Comparison of ENCODE assay signal across 12 mouse cellular contexts in the genomic region with DNA sequence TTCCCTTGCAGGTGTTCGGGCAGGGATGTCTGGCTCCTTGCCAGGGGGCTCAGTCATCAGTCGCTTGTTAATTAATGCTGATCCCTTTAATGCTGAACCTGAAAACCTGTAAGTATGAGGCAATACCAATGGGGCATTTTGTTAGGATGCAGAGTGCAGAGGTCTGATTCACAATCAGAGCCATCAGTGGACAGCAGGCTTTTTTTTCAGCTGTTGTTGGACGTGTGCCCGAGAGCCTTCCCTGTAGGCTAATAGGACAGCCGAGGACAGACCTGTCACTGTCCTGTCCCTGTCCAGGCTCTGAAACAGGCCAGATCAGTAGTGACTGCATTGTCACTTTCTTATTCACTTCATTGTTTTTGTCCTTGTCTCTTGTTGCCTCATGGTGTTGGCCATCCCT.
DNase-seq lines count a peak whose midpoint lies in the region; ATAC-seq and TF ChIP-seq lines count a peak whose summit lies in the region.
"Had no signal": no experiment of that assay in that cellular context is flagged by ENCODE, and none has a peak within 500 bp of the region (broad histone marks: within the 10 kb centered on the region; RNA-seq: fewer than 3 reads in every experiment).

No protein-coding gene starts in this region.

- no peak for TF ChIP-seq POLR2A in heart, adult 2 months (IDR thresholded peaks at IDR 0.05; ENCODE audit: insufficient read depth, low read depth, low read length)

- no peak for TF ChIP-seq CTCF in heart, adult 2 months (IDR thresholded peaks at IDR 0.05)

- H3K9me3 ChIP-seq in forebrain, embryonic 13.5 days (replicated peaks): no peaks in the 10 kb centered on the region
- no peaks in the 10 kb centered on the region for H3K9me3 ChIP-seq in forebrain, embryonic 15.5 days
- no peaks in the 10 kb centered on the region for H3K9me3 ChIP-seq in liver, embryonic 13.5 days (replicated peaks)
- no peaks in the 10 kb centered on the region for H3K9me3 ChIP-seq in liver, embryonic 12.5 days (replicated peaks)

- TF ChIP-seq EP300 in heart, adult 2 months (IDR thresholded peaks at IDR 0.05; ENCODE audit: insufficient read depth, low read depth, low read length): no peak

- no peak overlapping the region for H3K4me3 ChIP-seq in forebrain, embryonic 13.5 days
- H3K4me3 ChIP-seq in forebrain, embryonic 15.5 days: no peak overlapping the region
- no peak overlapping the region for H3K4me3 ChIP-seq in liver, embryonic 13.5 days (replicated peaks)
- H3K4me3 ChIP-seq in liver, embryonic 12.5 days: no peak overlapping the region
- no peak overlapping the region for H3K4me3 ChIP-seq in heart, adult 2 months
- H3K4me3 ChIP-seq: erythroblast, embryonic 14.5 days had no signal

- H3K79me2 ChIP-seq in heart, adult 2 months (replicated peaks; ENCODE audit: control insufficient read depth, insufficient read depth, low read length): no peaks in the 10 kb centered on the region

- 51% methylated on average over 5 of the region's 5 CpGs for WGBS in forebrain, embryonic 13.5 days
- 35% methylated on average over 5 of the region's 5 CpGs for WGBS in forebrain, embryonic 15.5 days
- 83% methylated on average over 5 of the region's 5 CpGs for WGBS in liver, embryonic 13.5 days (ENCODE audit: insufficient replicate concordance)
- 80% methylated on average over 5 of the region's 5 CpGs for WGBS in liver, embryonic 12.5 days (ENCODE audit: insufficient replicate concordance)
- WGBS in heart, adult 2 months: 54% methylated on average over 5 of the region's 5 CpGs

- intact Hi-C loops in heart, adult 2 months (cut with DNase I): no loop called here

- DNase-seq in liver, embryonic 13.5 days: no peak
- DNase-seq in adrenal gland, postnatal 36 days: peak; percentile 66 to 75
- peak; percentile 80 to 82 for DNase-seq in cerebellum, postnatal 36 days
- DNase-seq in heart, adult 2 months: no peak
- DNase-seq in urinary bladder, postnatal 10 days (ENCODE audit: low spot score): no peak
- DNase-seq: right cerebral cortex, postnatal 25 days had no signal

- no peak overlapping the region for H3K4me2 ChIP-seq in forebrain, embryonic 13.5 days
- no peak overlapping the region for H3K4me2 ChIP-seq in forebrain, embryonic 15.5 days (replicated peaks)
- H3K4me2 ChIP-seq in liver, embryonic 13.5 days: no peak overlapping the region
- no peak overlapping the region for H3K4me2 ChIP-seq in liver, embryonic 12.5 days

- ATAC-seq in forebrain, embryonic 13.5 days: 0 out of 2 replicates have a peak, but pooled peaks have one; percentile 19
- ATAC-seq in forebrain, embryonic 15.5 days (replicated peaks): no peak
- ATAC-seq in liver, embryonic 13.5 days (ENCODE audit: low read depth): 0 out of 2 replicates have a peak, but pooled peaks have one; percentile 30
- no peak for ATAC-seq in liver, embryonic 12.5 days
- ATAC-seq: activated CD4-positive, CD25-positive, alpha-beta regulatory T cell, adult 4 months had no signal

- H3K27me3 ChIP-seq in forebrain, embryonic 13.5 days: no peaks in the 10 kb centered on the region
- no peaks in the 10 kb centered on the region for H3K27me3 ChIP-seq in forebrain, embryonic 15.5 days
- no peaks in the 10 kb centered on the region for H3K27me3 ChIP-seq in liver, embryonic 13.5 days
- H3K27me3 ChIP-seq in liver, embryonic 12.5 days (replicated peaks): no peaks in the 10 kb centered on the region
- no peaks in the 10 kb centered on the region for H3K27me3 ChIP-seq in heart, adult 2 months (ENCODE audit: control insufficient read depth, insufficient read depth, low read length)

- no peak overlapping the region for H3K27ac ChIP-seq in forebrain, embryonic 13.5 days
- H3K27ac ChIP-seq in forebrain, embryonic 15.5 days (replicated peaks): no peak overlapping the region
- no peak overlapping the region for H3K27ac ChIP-seq in liver, embryonic 13.5 days
- no peak overlapping the region for H3K27ac ChIP-seq in liver, embryonic 12.5 days
- no peak overlapping the region for H3K27ac ChIP-seq in heart, adult 2 months
- H3K27ac ChIP-seq: macrophage had no signal

- peaks cover 5% of the 10 kb centered on the region; the same call in 1 of the 2 replicates for H3K4me1 ChIP-seq in forebrain, embryonic 13.5 days
- H3K4me1 ChIP-seq in forebrain, embryonic 15.5 days: 0 out of 2 replicates have a peak, but pooled peaks cover 6% of the 10 kb centered on the region
- H3K4me1 ChIP-seq in liver, embryonic 13.5 days (replicated peaks): no peaks in the 10 kb centered on the region
- H3K4me1 ChIP-seq in liver, embryonic 12.5 days: no peaks in the 10 kb centered on the region
- no peaks in the 10 kb centered on the region for H3K4me1 ChIP-seq in heart, adult 2 months (ENCODE audit: control insufficient read depth, insufficient read depth, low read length)

- H3K36me3 ChIP-seq in forebrain, embryonic 13.5 days (ENCODE audit: poor library complexity, severe bottlenecking): peaks cover 70% of the 10 kb centered on the region
- H3K36me3 ChIP-seq in forebrain, embryonic 15.5 days: peaks cover 44% of the 10 kb centered on the region
- peaks cover 52% of the 10 kb centered on the region for H3K36me3 ChIP-seq in liver, embryonic 13.5 days
- H3K36me3 ChIP-seq in liver, embryonic 12.5 days: peaks cover 90% of the 10 kb centered on the region
- no peaks in the 10 kb centered on the region; the same call in 1 of the 2 replicates for H3K36me3 ChIP-seq in heart, adult 2 months (ENCODE audit: control insufficient read depth, insufficient read depth, low read length)

- no peak overlapping the region for H3K9ac ChIP-seq in forebrain, embryonic 13.5 days
- no peak overlapping the region for H3K9ac ChIP-seq in forebrain, embryonic 15.5 days (replicated peaks)
- H3K9ac ChIP-seq in liver, embryonic 13.5 days: no peak overlapping the region
- no peak overlapping the region for H3K9ac ChIP-seq in liver, embryonic 12.5 days
- no peak overlapping the region for H3K9ac ChIP-seq in heart, adult 2 months (ENCODE audit: low read depth, low read length)

Comparison
In these comparisons a context has a peak if more than half of its experiments do, and no peak if none do; other contexts are left out.
1. ATAC-seq: peak in forebrain, embryonic 13.5 days (single experiment) and liver, embryonic 13.5 days (single experiment); none in forebrain, embryonic 15.5 days (single experiment) and liver, embryonic 12.5 days (single experiment).
2. DNase-seq: peak in adrenal gland, postnatal 36 days (2 of 2) and cerebellum, postnatal 36 days (2 of 2); none in liver, embryonic 13.5 days (single experiment), heart, adult 2 months (0 of 2) and urinary bladder, postnatal 10 days (single experiment).